Mouse (Mus musculus): ENCODE measurements around the gene Prr5. TPM values are rescaled to one million over a fixed set of nuclear protein-coding genes. Genes with fewer than 3 reads are reported as not detected.

Gene Prr5
- polyA plus RNA-seq, 1 experiment from 2014 or later = 23.7 TPM

GRCm38 (mm10) chr15:84658655-84659054 lies 10.8 kb upstream of the Prr5 start:
- Histone ChIP-seq H3K9me3 (no peaks in the 10 kb centered on the region), H3K4me2 (no peak overlapping the region), H3K9ac (no peak overlapping the region), H3K36me3 (no peaks in the 10 kb centered on the region), H3K27ac (no peak overlapping the region), H3K27me3 (peaks cover 4% of the 10 kb centered on the region; the same call in 1 of the 2 replicates), H3K4me3 (no peak overlapping the region), H3K4me1 (peaks cover 31% of the 10 kb centered on the region)
- 83% methylated on average over 5 of the region's 5 CpGs for WGBS
- ATAC-seq (ENCODE audit: borderline replicate concordance, extremely low read depth, low FRiP score, low TSS enrichment) = no peak

DNA sequence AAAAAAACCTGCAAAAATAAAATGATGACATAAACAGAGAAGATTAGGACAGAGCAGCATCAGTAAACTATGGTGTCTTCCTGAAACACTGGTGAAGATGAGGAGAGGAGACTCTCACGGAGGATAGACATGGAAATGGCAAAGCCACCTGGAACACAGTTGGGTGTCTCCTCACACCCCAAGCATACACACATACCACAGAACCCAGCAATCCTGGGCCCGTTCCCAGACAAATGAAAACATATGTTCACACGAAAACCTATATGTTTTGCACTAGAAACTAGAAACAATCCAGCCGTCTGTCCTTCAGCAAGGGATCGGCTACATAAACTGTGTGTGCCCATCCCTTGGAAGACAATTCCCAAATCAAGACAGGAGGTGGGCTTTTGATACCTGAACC lies 9.6 kb upstream of the Prr5 start:
- Histone ChIP-seq H3K4me3 (no peak overlapping the region), H3K4me1 (peaks cover 28% of the 10 kb centered on the region), H3K9me3 (no peaks in the 10 kb centered on the region), H3K4me2 (no peak overlapping the region), H3K36me3 (no peaks in the 10 kb centered on the region), H3K27ac (no peak overlapping the region), H3K9ac (no peak overlapping the region), H3K27me3 (peaks cover 12% of the 10 kb centered on the region; the same call in 1 of the 2 replicates)
- no peak for ATAC-seq (ENCODE audit: borderline replicate concordance, extremely low read depth, low FRiP score, low TSS enrichment)
- WGBS = 72% methylated on average over 5 of the region's 5 CpGs

DNA sequence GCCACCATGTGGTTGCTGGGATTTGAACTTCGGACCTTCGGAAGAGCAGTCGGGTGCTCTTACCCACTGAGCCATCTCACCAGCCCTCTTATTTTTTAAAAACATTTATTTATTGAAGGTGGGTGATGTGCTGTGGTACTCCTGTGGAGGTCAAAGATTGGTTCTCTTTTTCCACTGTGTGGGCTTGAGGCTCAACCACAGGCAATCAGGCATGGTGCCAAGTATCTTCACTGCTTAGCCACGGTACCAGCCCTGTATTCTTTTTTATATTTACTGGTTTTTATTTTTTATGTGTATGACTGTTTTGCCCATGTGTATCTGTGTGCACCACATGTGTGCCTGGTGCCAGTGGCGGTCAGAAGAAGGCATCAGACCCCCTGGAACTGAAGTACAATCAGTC lies 8.1 kb upstream of the Prr5 start:
- no peak overlapping the region for H3K9ac ChIP-seq
- H3K27ac ChIP-seq = no peak overlapping the region
- H3K27me3 ChIP-seq = peaks cover 13% of the 10 kb centered on the region; the same call in 1 of the 2 replicates
- no peak for ATAC-seq (ENCODE audit: borderline replicate concordance, extremely low read depth, low FRiP score, low TSS enrichment)
- H3K4me3 ChIP-seq = no peak overlapping the region
- H3K9me3 ChIP-seq = no peaks in the 10 kb centered on the region
- H3K36me3 ChIP-seq = no peaks in the 10 kb centered on the region
- H3K4me1 ChIP-seq = peaks cover 19% of the 10 kb centered on the region
- no peak overlapping the region for H3K4me2 ChIP-seq
- WGBS = 84% methylated on average over 5 of the region's 5 CpGs

GRCm38 (mm10) chr15:84662952-84663684 lies 6.3 kb upstream of the Prr5 start:
- Histone ChIP-seq H3K4me3 (peak overlapping the region; percentile 49), H3K4me2 (peak overlapping the region; percentile 89), H3K27me3 (peaks cover 13% of the 10 kb centered on the region; the same call in 1 of the 2 replicates), H3K27ac (no peak overlapping the region), H3K36me3 (no peaks in the 10 kb centered on the region), H3K9me3 (no peaks in the 10 kb centered on the region), H3K9ac (peak overlapping the region; percentile 19), H3K4me1 (peaks cover 19% of the 10 kb centered on the region)
- peak; percentile 90 for ATAC-seq (ENCODE audit: borderline replicate concordance, extremely low read depth, low FRiP score, low TSS enrichment)
- under 1% methylated on average over 56 of the region's 56 CpGs for WGBS

DNA sequence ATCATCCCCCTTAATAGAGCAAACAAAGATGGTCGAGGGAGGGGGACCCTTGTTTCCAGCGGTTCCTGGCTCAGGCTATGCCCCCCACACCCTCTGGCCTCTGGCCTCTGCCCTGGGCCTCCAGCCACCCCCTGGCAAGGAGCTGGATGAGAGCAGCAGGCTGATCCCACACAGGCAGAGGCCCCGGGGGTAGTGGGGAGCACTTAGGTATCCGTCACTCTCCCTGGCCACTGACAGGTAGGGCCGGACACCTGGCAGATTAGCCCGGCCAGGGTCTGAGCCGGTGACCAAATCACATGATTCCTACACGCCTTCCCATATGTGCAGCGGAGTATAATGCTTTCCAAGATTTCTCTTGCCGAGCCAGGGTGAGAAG lies 5.7 kb upstream of the Prr5 start:
- H3K4me2 ChIP-seq = peak overlapping the region; percentile 89
- 51% methylated on average over 10 of the region's 10 CpGs for WGBS
- peak overlapping the region; percentile 49 for H3K4me3 ChIP-seq
- H3K4me1 ChIP-seq = peaks cover 19% of the 10 kb centered on the region
- ATAC-seq (ENCODE audit: borderline replicate concordance, extremely low read depth, low FRiP score, low TSS enrichment) = peak; percentile 17; the same call in 1 of the 2 replicates
- peaks cover 13% of the 10 kb centered on the region; the same call in 1 of the 2 replicates for H3K27me3 ChIP-seq
- H3K9me3 ChIP-seq = no peaks in the 10 kb centered on the region
- H3K9ac ChIP-seq = peak overlapping the region; percentile 19; the same call in 1 of the 2 replicates
- no peaks in the 10 kb centered on the region for H3K36me3 ChIP-seq
- no peak overlapping the region for H3K27ac ChIP-seq

DNA sequence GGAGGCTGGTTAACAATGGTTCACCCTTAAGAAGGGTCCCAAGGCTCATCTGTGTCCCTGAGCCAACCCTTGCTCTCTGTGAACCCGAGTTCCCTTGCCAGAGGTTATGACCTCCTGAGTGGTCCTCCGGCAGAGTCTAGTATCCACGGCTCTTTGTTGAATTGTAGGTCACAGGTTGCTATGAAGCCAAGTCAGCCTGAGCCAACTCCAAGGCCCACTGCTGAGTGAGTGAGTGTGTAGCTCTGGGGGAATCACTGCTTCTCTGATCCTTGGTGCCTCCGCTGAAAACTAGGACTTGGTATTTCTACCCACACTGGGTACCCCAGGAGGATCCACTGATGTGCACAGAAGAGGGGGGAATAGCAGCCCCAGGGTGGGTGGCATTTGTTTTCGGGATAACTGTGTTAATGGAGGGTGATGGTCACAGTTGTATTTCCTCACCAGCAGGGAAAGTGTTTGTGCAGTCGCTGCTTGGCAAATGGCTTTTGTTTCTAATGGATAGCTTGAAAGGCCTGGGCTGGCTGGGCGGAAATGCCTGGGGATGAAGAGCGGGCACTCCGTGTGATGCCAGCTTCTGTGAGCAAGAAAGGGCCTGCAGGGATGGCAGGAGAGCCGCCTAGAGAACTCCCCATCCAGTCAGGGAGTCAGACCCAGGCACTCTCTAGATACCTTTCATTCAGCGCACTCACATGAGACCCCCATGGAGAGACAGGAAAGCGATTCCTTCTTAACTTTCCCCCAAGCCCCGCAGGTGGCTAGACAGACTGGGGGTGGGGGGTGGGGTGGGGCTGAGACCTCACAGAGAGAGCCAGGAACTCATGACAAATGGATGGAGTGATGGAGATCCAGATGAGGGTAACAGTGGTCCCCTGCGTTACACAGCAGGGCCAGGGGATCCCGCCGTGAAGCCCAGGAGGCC lies 4.6 kb upstream of the Prr5 start:
- no peak overlapping the region for H3K27ac ChIP-seq
- no peaks in the 10 kb centered on the region for H3K9me3 ChIP-seq
- no peak overlapping the region for H3K4me2 ChIP-seq
- H3K36me3 ChIP-seq = no peaks in the 10 kb centered on the region
- peaks cover 13% of the 10 kb centered on the region; the same call in 1 of the 2 replicates for H3K27me3 ChIP-seq
- WGBS = 46% methylated on average over 16 of the region's 16 CpGs
- H3K4me3 ChIP-seq = no peak overlapping the region
- no peak overlapping the region for H3K9ac ChIP-seq
- no peak for ATAC-seq (ENCODE audit: borderline replicate concordance, extremely low read depth, low FRiP score, low TSS enrichment)
- peaks cover 19% of the 10 kb centered on the region for H3K4me1 ChIP-seq

DNA sequence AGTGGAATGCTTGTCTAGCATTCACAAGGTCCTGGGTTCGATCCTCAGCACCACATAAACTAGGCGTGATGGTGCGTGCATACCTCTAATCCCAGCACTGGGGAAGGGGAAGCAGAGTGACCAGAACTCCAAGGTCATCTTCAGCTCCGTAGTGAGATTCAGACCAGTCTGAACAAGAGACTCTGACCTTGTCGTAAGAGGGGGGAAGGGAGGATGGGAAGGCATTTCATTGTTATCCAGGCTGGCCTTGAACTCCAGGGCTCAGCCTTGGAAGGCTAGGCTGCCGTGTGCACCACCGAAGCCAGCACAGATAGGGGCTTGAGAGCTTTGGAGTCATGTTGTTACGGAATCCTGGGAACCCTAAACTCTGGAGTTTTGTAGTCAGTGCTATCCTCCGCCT lies 3.8 kb upstream of the Prr5 start:
- Histone ChIP-seq H3K4me3 (no peak overlapping the region), H3K9me3 (no peaks in the 10 kb centered on the region), H3K4me2 (no peak overlapping the region), H3K4me1 (peaks cover 19% of the 10 kb centered on the region), H3K36me3 (no peaks in the 10 kb centered on the region), H3K27me3 (peaks cover 13% of the 10 kb centered on the region; the same call in 1 of the 2 replicates), H3K9ac (no peak overlapping the region), H3K27ac (no peak overlapping the region)
- ATAC-seq (ENCODE audit: borderline replicate concordance, extremely low read depth, low FRiP score, low TSS enrichment) = no peak
- 60% methylated on average over 9 of the region's 9 CpGs for WGBS

- no peak for ATAC-seq (ENCODE audit: borderline replicate concordance, extremely low read depth, low FRiP score, low TSS enrichment)
Observed at GRCm38 (mm10) chr15:84666065-84666464, 3.4 kb upstream of the Prr5 start.

DNA sequence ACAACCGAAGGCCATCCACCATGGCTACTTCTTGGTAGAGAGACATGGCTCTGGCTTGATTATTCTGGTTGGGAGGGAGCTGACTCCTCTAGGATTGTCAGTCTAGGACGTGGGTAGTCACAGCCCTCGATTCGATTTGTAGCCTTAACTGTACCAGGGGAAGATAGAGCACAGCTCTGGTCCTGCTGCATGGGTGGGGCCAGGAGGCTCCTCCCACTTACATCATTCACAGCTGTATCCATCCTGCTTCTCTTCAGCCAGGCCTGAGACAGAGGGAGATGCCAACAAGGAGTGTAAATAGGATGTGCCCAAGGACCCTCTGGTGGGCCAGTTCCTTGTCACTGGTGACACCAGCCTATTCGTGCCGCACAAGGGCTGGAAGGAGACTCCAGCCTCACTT lies 1.8 kb upstream of the Prr5 start:
- Histone ChIP-seq H3K27me3 (peaks cover 13% of the 10 kb centered on the region; the same call in 1 of the 2 replicates), H3K36me3 (no peaks in the 10 kb centered on the region), H3K4me1 (peaks cover 25% of the 10 kb centered on the region), H3K4me2 (no peak overlapping the region), H3K27ac (no peak overlapping the region), H3K9me3 (no peaks in the 10 kb centered on the region), H3K4me3 (no peak overlapping the region), H3K9ac (no peak overlapping the region)
- WGBS = 69% methylated on average over 6 of the region's 6 CpGs
- no peak for ATAC-seq (ENCODE audit: borderline replicate concordance, extremely low read depth, low FRiP score, low TSS enrichment)

More at GRCm38 (mm10) chr15:84666065-84666464, 3.4 kb upstream of the Prr5 start:
- peaks cover 13% of the 10 kb centered on the region; the same call in 1 of the 2 replicates for H3K27me3 ChIP-seq
- H3K4me1 ChIP-seq = peaks cover 19% of the 10 kb centered on the region
- no peak overlapping the region for H3K4me3 ChIP-seq
- no peaks in the 10 kb centered on the region for H3K36me3 ChIP-seq
- H3K9ac ChIP-seq = no peak overlapping the region
- WGBS = 49% methylated on average over 4 of the region's 4 CpGs
- H3K4me2 ChIP-seq = no peak overlapping the region
- no peaks in the 10 kb centered on the region for H3K9me3 ChIP-seq
- no peak overlapping the region for H3K27ac ChIP-seq

- no peak for ATAC-seq (ENCODE audit: borderline replicate concordance, extremely low read depth, low FRiP score, low TSS enrichment)
- 78% methylated on average over 23 of the region's 23 CpGs for WGBS
- no peak overlapping the region for H3K4me3 ChIP-seq
- no peaks in the 10 kb centered on the region for H3K27me3 ChIP-seq
- H3K36me3 ChIP-seq = no peaks in the 10 kb centered on the region
- H3K4me2 ChIP-seq = no peak overlapping the region
- H3K27ac ChIP-seq = no peak overlapping the region
- H3K4me1 ChIP-seq = peaks cover 9% of the 10 kb centered on the region; the same call in 1 of the 2 replicates
- H3K9ac ChIP-seq = no peak overlapping the region
- H3K9me3 ChIP-seq = no peaks in the 10 kb centered on the region
Observed at GRCm38 (mm10) chr15:84669771-84670656, 594 bp downstream of the Prr5 start.

DNA sequence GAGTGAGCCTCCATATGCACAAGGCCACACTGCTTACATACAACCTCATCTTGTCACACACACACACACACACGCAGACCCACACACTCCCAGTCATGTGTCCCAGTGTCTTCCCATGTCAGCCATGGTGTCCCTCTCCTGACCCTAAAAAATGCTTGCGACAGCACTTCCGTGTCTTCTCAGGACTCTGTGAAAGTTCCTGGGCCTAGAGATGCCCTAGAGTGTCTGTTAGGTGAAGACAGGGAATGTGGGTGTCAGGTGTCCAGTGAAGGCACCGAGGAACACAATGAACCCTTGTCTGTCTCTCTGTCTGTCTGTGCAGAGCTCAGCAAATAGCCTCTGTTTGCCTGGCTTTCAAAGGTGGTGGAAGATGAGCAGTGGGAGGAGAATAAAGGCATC lies 1.2 kb downstream of the Prr5 start:
- Histone ChIP-seq H3K4me3 (no peak overlapping the region), H3K36me3 (no peaks in the 10 kb centered on the region), H3K27me3 (no peaks in the 10 kb centered on the region), H3K4me2 (no peak overlapping the region), H3K27ac (no peak overlapping the region), H3K9me3 (no peaks in the 10 kb centered on the region), H3K4me1 (peaks cover 13% of the 10 kb centered on the region; the same call in 1 of the 2 replicates), H3K9ac (no peak overlapping the region)
- WGBS = 61% methylated on average over 4 of the region's 4 CpGs
- ATAC-seq (ENCODE audit: borderline replicate concordance, extremely low read depth, low FRiP score, low TSS enrichment) = no peak
